Mouse (Mus musculus): Measurements from ENCODE around the gene Slc9a9. TPM values are rescaled to one million over a fixed set of nuclear protein-coding genes. Genes with fewer than 3 reads are reported as not detected.

Slc9a9 gene
- polyA plus RNA-seq, 1 experiment from 2014 or later = 5.1 TPM

GRCm38 (mm10) chr9:94732136-94732535, 62.4 kb downstream of the Slc9a9 start:
- no peak overlapping the region for H3K4me2 ChIP-seq (ENCODE audit: low read depth, low read length)
- H3K4me1 ChIP-seq (ENCODE audit: control insufficient read depth, insufficient read depth, low read length) = no peaks in the 10 kb centered on the region
- ATAC-seq (ENCODE audit: insufficient read depth, low FRiP score) = no peak
- H3K4me3 ChIP-seq (replicated peaks; ENCODE audit: low read length) = no peak overlapping the region
- H3K27me3 ChIP-seq (ENCODE audit: control insufficient read depth, insufficient read depth, low read length) = no peaks in the 10 kb centered on the region
- 72% methylated on average over 6 of the region's 6 CpGs for WGBS
- H3K27ac ChIP-seq (ENCODE audit: low read length) = no peak overlapping the region
- H3K9ac ChIP-seq (ENCODE audit: low read length) = no peak overlapping the region
- H3K9me3 ChIP-seq (replicated peaks; ENCODE audit: control insufficient read depth, low read length) = no peaks in the 10 kb centered on the region
- no peaks in the 10 kb centered on the region for H3K36me3 ChIP-seq (ENCODE audit: control insufficient read depth, insufficient read depth, low read length)

GRCm38 (mm10) chr9:94732599-94733287, 63.0 kb downstream of the Slc9a9 start:
- H3K4me1 ChIP-seq (ENCODE audit: control insufficient read depth, insufficient read depth, low read length) = no peaks in the 10 kb centered on the region
- no peak overlapping the region for H3K27ac ChIP-seq (ENCODE audit: low read length)
- H3K4me2 ChIP-seq (ENCODE audit: low read depth, low read length) = no peak overlapping the region
- H3K27me3 ChIP-seq (ENCODE audit: control insufficient read depth, insufficient read depth, low read length) = no peaks in the 10 kb centered on the region
- no peaks in the 10 kb centered on the region for H3K9me3 ChIP-seq (replicated peaks; ENCODE audit: control insufficient read depth, low read length)
- ATAC-seq (ENCODE audit: insufficient read depth, low FRiP score) = no peak
- H3K9ac ChIP-seq (ENCODE audit: low read length) = no peak overlapping the region
- H3K4me3 ChIP-seq (replicated peaks; ENCODE audit: low read length) = no peak overlapping the region
- no peaks in the 10 kb centered on the region for H3K36me3 ChIP-seq (ENCODE audit: control insufficient read depth, insufficient read depth, low read length)
- 65% methylated on average over 8 of the region's 8 CpGs for WGBS

DNA sequence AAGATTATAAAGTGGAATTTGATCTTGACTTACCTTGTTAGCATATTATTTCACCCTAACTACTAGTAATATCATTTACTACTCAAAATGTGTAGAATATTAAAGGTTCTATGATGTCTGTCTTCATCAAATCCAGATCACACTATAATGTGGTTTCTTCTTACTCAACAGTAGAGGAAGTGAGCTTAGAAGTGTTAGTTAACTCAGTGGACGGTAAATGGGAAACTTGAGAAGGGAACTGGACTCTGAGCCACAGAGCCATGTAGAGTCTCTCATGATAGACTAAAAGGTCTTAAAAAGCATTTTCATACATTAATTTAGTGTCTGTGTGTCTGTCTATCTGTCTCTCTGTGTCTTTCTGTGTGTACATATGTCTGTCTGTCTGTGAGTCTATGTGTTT, 64.6 kb downstream of the Slc9a9 start:
- Histone ChIP-seq H3K27ac (ENCODE audit: low read length) (no peak overlapping the region), H3K4me3 (replicated peaks; ENCODE audit: low read length) (no peak overlapping the region), H3K4me1 (ENCODE audit: control insufficient read depth, insufficient read depth, low read length) (no peaks in the 10 kb centered on the region), H3K36me3 (ENCODE audit: control insufficient read depth, insufficient read depth, low read length) (no peaks in the 10 kb centered on the region), H3K4me2 (ENCODE audit: low read depth, low read length) (no peak overlapping the region), H3K9ac (ENCODE audit: low read length) (no peak overlapping the region), H3K9me3 (replicated peaks; ENCODE audit: control insufficient read depth, low read length) (no peaks in the 10 kb centered on the region), H3K27me3 (ENCODE audit: control insufficient read depth, insufficient read depth, low read length) (no peaks in the 10 kb centered on the region)
- WGBS = 74% methylated on average over 1 of the region's 1 CpGs
- ATAC-seq (ENCODE audit: insufficient read depth, low FRiP score) = no peak

DNA sequence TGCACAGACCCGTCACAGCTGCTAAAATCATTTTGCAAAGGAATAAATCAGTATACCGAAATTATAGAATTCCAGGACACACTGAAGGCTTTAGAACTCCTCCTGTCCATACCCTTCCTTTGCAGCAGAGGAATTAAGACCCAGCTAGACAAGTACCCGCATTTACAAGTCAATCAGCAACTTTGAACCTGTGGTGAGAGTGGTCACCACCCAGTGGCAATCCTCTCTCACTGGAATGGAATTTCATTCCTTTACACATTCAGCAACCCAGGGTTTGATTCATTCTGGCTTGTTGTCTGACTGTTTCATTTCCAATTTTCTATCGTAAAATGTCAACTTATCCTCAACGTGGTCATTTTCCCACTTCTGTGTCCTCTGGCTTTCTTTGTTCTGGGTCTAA, 67.5 kb downstream of the Slc9a9 start:
- ATAC-seq (ENCODE audit: insufficient read depth, low FRiP score) = no peak
- 71% methylated on average over 5 of the region's 5 CpGs for WGBS

GRCm38 (mm10) chr9:94738555-94739427, 69.1 kb downstream of the Slc9a9 start:
- Histone ChIP-seq H3K4me2 (ENCODE audit: low read depth, low read length) (no peak overlapping the region), H3K9ac (ENCODE audit: low read length) (no peak overlapping the region), H3K4me3 (replicated peaks; ENCODE audit: low read length) (no peak overlapping the region), H3K27ac (ENCODE audit: low read length) (no peak overlapping the region), H3K9me3 (replicated peaks; ENCODE audit: control insufficient read depth, low read length) (no peaks in the 10 kb centered on the region), H3K27me3 (ENCODE audit: control insufficient read depth, insufficient read depth, low read length) (no peaks in the 10 kb centered on the region), H3K36me3 (ENCODE audit: control insufficient read depth, insufficient read depth, low read length) (no peaks in the 10 kb centered on the region), H3K4me1 (ENCODE audit: control insufficient read depth, insufficient read depth, low read length) (no peaks in the 10 kb centered on the region)
- no peak for ATAC-seq (ENCODE audit: insufficient read depth, low FRiP score)
- 40% methylated on average over 6 of the region's 6 CpGs for WGBS

More for the DNA sequence above, 67.5 kb downstream of the Slc9a9 start:
- no peak overlapping the region for H3K4me2 ChIP-seq (ENCODE audit: low read depth, low read length)
- H3K9ac ChIP-seq (ENCODE audit: low read length) = no peak overlapping the region; the same call in 1 of the 2 replicates
- no peaks in the 10 kb centered on the region for H3K4me1 ChIP-seq (ENCODE audit: control insufficient read depth, insufficient read depth, low read length)
- no peaks in the 10 kb centered on the region for H3K9me3 ChIP-seq (replicated peaks; ENCODE audit: control insufficient read depth, low read length)
- H3K4me3 ChIP-seq (replicated peaks; ENCODE audit: low read length) = no peak overlapping the region
- H3K36me3 ChIP-seq (ENCODE audit: control insufficient read depth, insufficient read depth, low read length) = no peaks in the 10 kb centered on the region
- no peaks in the 10 kb centered on the region for H3K27me3 ChIP-seq (ENCODE audit: control insufficient read depth, insufficient read depth, low read length)
- H3K27ac ChIP-seq (ENCODE audit: low read length) = no peak overlapping the region

- Histone ChIP-seq H3K27me3 (ENCODE audit: control insufficient read depth, insufficient read depth, low read length) (no peaks in the 10 kb centered on the region), H3K36me3 (ENCODE audit: control insufficient read depth, insufficient read depth, low read length) (no peaks in the 10 kb centered on the region), H3K4me2 (ENCODE audit: low read depth, low read length) (no peak overlapping the region), H3K9ac (ENCODE audit: low read length) (no peak overlapping the region), H3K4me3 (replicated peaks; ENCODE audit: low read length) (no peak overlapping the region), H3K4me1 (ENCODE audit: control insufficient read depth, insufficient read depth, low read length) (no peaks in the 10 kb centered on the region), H3K27ac (ENCODE audit: low read length) (no peak overlapping the region), H3K9me3 (replicated peaks; ENCODE audit: control insufficient read depth, low read length) (no peaks in the 10 kb centered on the region)
- no peak for ATAC-seq (ENCODE audit: insufficient read depth, low FRiP score)
- 72% methylated on average over 3 of the region's 3 CpGs for WGBS
Measured at GRCm38 (mm10) chr9:94740841-94741240, 71.1 kb downstream of the Slc9a9 start.

DNA sequence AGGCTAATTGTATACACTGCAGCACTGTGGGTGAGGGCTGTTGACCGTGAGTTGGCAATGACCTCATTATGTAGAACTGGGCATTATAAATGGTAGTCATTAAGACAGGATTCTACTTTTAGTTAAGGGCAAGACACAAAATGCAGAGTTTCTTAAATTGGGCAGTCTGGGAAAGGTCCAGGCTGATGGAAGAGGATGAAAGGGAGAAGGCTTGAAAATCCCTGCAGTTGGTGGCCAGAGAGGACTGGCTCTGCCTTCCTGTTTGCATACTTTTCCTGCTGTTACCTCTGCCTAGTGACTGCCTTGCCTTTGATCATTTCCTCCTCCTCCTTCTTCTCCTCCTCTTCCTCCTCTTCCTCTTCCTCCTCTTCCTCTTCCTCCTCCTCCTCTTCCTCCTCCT, 73.6 kb downstream of the Slc9a9 start:
- Histone ChIP-seq H3K9me3 (replicated peaks; ENCODE audit: control insufficient read depth, low read length) (no peaks in the 10 kb centered on the region), H3K27me3 (ENCODE audit: control insufficient read depth, insufficient read depth, low read length) (no peaks in the 10 kb centered on the region), H3K27ac (ENCODE audit: low read length) (no peak overlapping the region), H3K4me2 (ENCODE audit: low read depth, low read length) (no peak overlapping the region), H3K36me3 (ENCODE audit: control insufficient read depth, insufficient read depth, low read length) (no peaks in the 10 kb centered on the region), H3K4me1 (ENCODE audit: control insufficient read depth, insufficient read depth, low read length) (no peaks in the 10 kb centered on the region), H3K9ac (ENCODE audit: low read length) (no peak overlapping the region), H3K4me3 (replicated peaks; ENCODE audit: low read length) (no peak overlapping the region)
- ATAC-seq (ENCODE audit: insufficient read depth, low FRiP score) = no peak
- WGBS = 81% methylated on average over 1 of the region's 1 CpGs

GRCm38 (mm10) chr9:94748503-94748902, 78.8 kb downstream of the Slc9a9 start:
- H3K4me1 ChIP-seq (ENCODE audit: control insufficient read depth, insufficient read depth, low read length) = no peaks in the 10 kb centered on the region
- WGBS = 72% methylated on average over 2 of the region's 2 CpGs
- no peak for ATAC-seq (ENCODE audit: insufficient read depth, low FRiP score)

DNA sequence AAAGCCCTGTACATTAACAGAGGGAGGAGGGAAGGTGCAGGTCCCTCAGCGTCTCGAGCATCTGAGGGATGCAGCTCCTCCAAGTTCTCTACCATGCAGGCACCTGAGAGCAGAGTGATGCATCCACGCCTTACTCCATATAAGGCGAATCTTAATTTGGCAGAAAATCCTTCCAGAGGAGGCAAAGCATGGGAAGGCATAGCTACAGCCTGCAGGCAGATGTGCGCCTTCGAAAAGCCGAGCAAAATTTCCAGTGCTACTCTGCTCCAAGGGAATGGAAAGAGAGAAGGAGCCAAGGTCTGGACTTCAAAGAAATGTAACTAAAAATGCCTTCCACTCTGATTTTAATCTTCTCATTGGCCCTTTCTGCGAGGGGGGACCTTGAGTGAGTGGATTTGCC, 80.5 kb downstream of the Slc9a9 start:
- 81% methylated on average over 8 of the region's 8 CpGs for WGBS
- no peaks in the 10 kb centered on the region for H3K36me3 ChIP-seq (ENCODE audit: control insufficient read depth, insufficient read depth, low read length)
- H3K9me3 ChIP-seq (replicated peaks; ENCODE audit: control insufficient read depth, low read length) = no peaks in the 10 kb centered on the region
- no peak overlapping the region for H3K4me2 ChIP-seq (ENCODE audit: low read depth, low read length)
- H3K9ac ChIP-seq (ENCODE audit: low read length) = no peak overlapping the region
- no peaks in the 10 kb centered on the region for H3K4me1 ChIP-seq (ENCODE audit: control insufficient read depth, insufficient read depth, low read length)
- H3K27me3 ChIP-seq (ENCODE audit: control insufficient read depth, insufficient read depth, low read length) = no peaks in the 10 kb centered on the region
- H3K27ac ChIP-seq (ENCODE audit: low read length) = no peak overlapping the region
- no peak overlapping the region for H3K4me3 ChIP-seq (replicated peaks; ENCODE audit: low read length)
- ATAC-seq (ENCODE audit: insufficient read depth, low FRiP score) = no peak

More at GRCm38 (mm10) chr9:94748503-94748902, 78.8 kb downstream of the Slc9a9 start:
- H3K27ac ChIP-seq (ENCODE audit: low read length) = no peak overlapping the region
- H3K4me3 ChIP-seq (replicated peaks; ENCODE audit: low read length) = no peak overlapping the region
- H3K36me3 ChIP-seq (ENCODE audit: control insufficient read depth, insufficient read depth, low read length) = no peaks in the 10 kb centered on the region
- no peak overlapping the region for H3K9ac ChIP-seq (ENCODE audit: low read length)
- H3K4me2 ChIP-seq (ENCODE audit: low read depth, low read length) = no peak overlapping the region
- no peaks in the 10 kb centered on the region for H3K9me3 ChIP-seq (replicated peaks; ENCODE audit: control insufficient read depth, low read length)
- no peaks in the 10 kb centered on the region for H3K27me3 ChIP-seq (ENCODE audit: control insufficient read depth, insufficient read depth, low read length)
